In genomic region chr4:132144080-132144841, GRCm38 (mm10) we compare ENCODE assay signal across 8 mouse cellular contexts. TPM values are rescaled to one million over a fixed set of nuclear protein-coding genes. Genes with fewer than 3 reads are reported as not detected.
A peak's percentile ranks its signal among the peaks of the same experiment; 100 is the strongest.
DNase-seq lines count a peak whose midpoint lies in the region; ATAC-seq lines count a peak whose summit lies in the region.

Gene Oprd1, minus strand, starts transcription at chr4:132144486.

- no peaks in the 10 kb centered on the region for H3K9me3 ChIP-seq in hindbrain, embryonic 13.5 days
- H3K9me3 ChIP-seq in midbrain, embryonic 12.5 days, result no peaks in the 10 kb centered on the region

- peak within 1 kb of the TSS; percentile 60; the same call in 1 of the 2 replicates for H3K9ac ChIP-seq in hindbrain, embryonic 13.5 days
- 0 out of 2 replicates have a peak within 1 kb of the TSS, but pooled peaks have one; percentile 31 for H3K9ac ChIP-seq in midbrain, embryonic 12.5 days (replicated peaks)

- WGBS in hindbrain, embryonic 13.5 days, result under 1% methylated on average over 83 of the region's 89 CpGs
- WGBS in midbrain, embryonic 12.5 days, result 2% methylated on average over 78 of the region's 89 CpGs

- peak in 1 of 2 experiments; percentile 44 for DNase-seq in frontal cortex, adult 2 months (ENCODE audit: extremely low spot score in 1 of 2, low spot score in 1 of 2)
- no peak for DNase-seq in frontal cortex, postnatal 25 days (ENCODE audit: low spot score in 2 of 2)
- DNase-seq in right cerebral cortex, adult 2 months (ENCODE audit: low spot score in 2 of 2), result peak; percentile 42 to 47
- no peak for DNase-seq in right cerebral cortex, postnatal 10 days (ENCODE audit: low spot score in 2 of 2)

- H3K4me1 ChIP-seq in hindbrain, embryonic 13.5 days (replicated peaks), result peaks cover 10% of the 10 kb centered on the region
- H3K4me1 ChIP-seq in midbrain, embryonic 12.5 days, result peaks cover 11% of the 10 kb centered on the region

- H3K27me3 ChIP-seq in hindbrain, embryonic 13.5 days, result peaks cover 68% of the 10 kb centered on the region
- peaks cover 55% of the 10 kb centered on the region for H3K27me3 ChIP-seq in midbrain, embryonic 12.5 days

- H3K36me3 ChIP-seq in hindbrain, embryonic 13.5 days, result no peaks in the 10 kb centered on the region
- no peaks in the 10 kb centered on the region for H3K36me3 ChIP-seq in midbrain, embryonic 12.5 days

- H3K4me2 ChIP-seq in hindbrain, embryonic 13.5 days, result peak within 1 kb of the TSS; percentile 65
- peak within 1 kb of the TSS; percentile 55 for H3K4me2 ChIP-seq in midbrain, embryonic 12.5 days (replicated peaks)

- H3K27ac ChIP-seq in hindbrain, embryonic 13.5 days, result no peak within 1 kb of the TSS
- H3K27ac ChIP-seq in midbrain, embryonic 12.5 days (replicated peaks), result no peak within 1 kb of the TSS

- 0 out of 2 replicates have a peak, but pooled peaks have one; percentile 36 for ATAC-seq in hindbrain, embryonic 13.5 days (ENCODE audit: low FRiP score)
- no peak for ATAC-seq in midbrain, embryonic 12.5 days (ENCODE audit: low FRiP score, low read depth)
- no peak for ATAC-seq in monocyte, adult 5-6 weeks (replicated peaks; ENCODE audit: insufficient number of reproducible peaks, low FRiP score, low TSS enrichment, poor library complexity, severe bottlenecking)
- no peak for ATAC-seq in cerebellum, adult (ENCODE audit: insufficient number of reproducible peaks, low FRiP score, low TSS enrichment)

- H3K4me3 ChIP-seq in hindbrain, embryonic 13.5 days, result peak within 1 kb of the TSS; percentile 43
- H3K4me3 ChIP-seq in midbrain, embryonic 12.5 days, result peak within 1 kb of the TSS; percentile 41

RNA-seq across cellular contexts. Expression of gene Oprd1, which starts in this region (rescaled TPM):
- polyA plus RNA-seq in frontal cortex, adult 2 months (2012; rRNA removed), result 12.8 and 13.1 TPM in 2 replicates
- polyA plus RNA-seq in hindbrain, embryonic 13.5 days (2015; fragmentation: Nextera tagmentation; extraction: Ambion mirVana), result 0.44 and 0.48 TPM in 2 replicates
- polyA plus RNA-seq in midbrain, embryonic 12.5 days (2016; fragmentation: Nextera tagmentation; extraction: Ambion mirVana), result 0.10 TPM in 1 of 2 replicates, not detected in the other
- not detected in 3 replicates for total RNA-seq in monocyte, adult 5-6 weeks (2017)

Comparison
In these comparisons a context has a peak if more than half of its experiments do, and no peak if none do; other contexts are left out.
1. DNase-seq: peak in right cerebral cortex, adult 2 months (2 of 2); none in frontal cortex, postnatal 25 days (0 of 2) and right cerebral cortex, postnatal 10 days (0 of 2).
2. Peak in ATAC-seq, H3K4me3 ChIP-seq, H3K9ac ChIP-seq and H3K4me2 ChIP-seq in hindbrain, embryonic 13.5 days; RNA of the gene not detected or under 1 TPM.